Mouse (Mus musculus): ENCODE results near the gene Afap1. TPM values are rescaled to one million over a fixed set of nuclear protein-coding genes. Genes with fewer than 3 reads are reported as not detected.

Afap1 gene
- total and polyA plus RNA-seq, 3 experiments = 11.5 to 20.6 (median 18.7) TPM

- DNase-seq = peak; percentile 77 to 83
- Histone ChIP-seq H3K27ac (peak overlapping the region; percentile 93), H3K36me3 (ENCODE audit: control insufficient read depth, insufficient read depth, low read length) (peaks cover 7% of the 10 kb centered on the region), H3K79me2 (replicated peaks; ENCODE audit: control insufficient read depth, insufficient read depth, low read length) (peaks cover 1% of the 10 kb centered on the region; the same call in 1 of the 2 replicates), H3K4me1 (ENCODE audit: control insufficient read depth, insufficient read depth, low read length) (peaks cover 20% of the 10 kb centered on the region), H3K4me3 (peak overlapping the region; percentile 82), H3K27me3 (ENCODE audit: control insufficient read depth, insufficient read depth, low read length) (no peaks in the 10 kb centered on the region), H3K9ac (ENCODE audit: low read depth, low read length) (peak overlapping the region; percentile 94)
- TF ChIP-seq EP300 (IDR thresholded peaks at IDR 0.05; ENCODE audit: insufficient read depth, low read depth, low read length) = 0 out of 2 replicates have a peak, but pooled peaks have one; percentile 7
- TF ChIP-seq CTCF (IDR thresholded peaks at IDR 0.05) = peak; percentile 81
- peak; percentile 23; the same call in 1 of the 2 replicates for TF ChIP-seq POLR2A (IDR thresholded peaks at IDR 0.05; ENCODE audit: insufficient read depth, low read depth, low read length)
- intact Hi-C loops (cut with DNase I) = loop anchor here (1.0 to 2.0 kb wide), 2 partner anchors 14 to 27 kb away; no protein-coding TSS in a partner anchor
- under 1% methylated on average over 21 of the region's 21 CpGs for WGBS
These were observed 714 bp downstream of the Afap1 start for GRCm38 (mm10) chr5:35893805-35894260.

- Histone ChIP-seq H3K36me3 (ENCODE audit: control insufficient read depth, insufficient read depth, low read length) (peaks cover 7% of the 10 kb centered on the region), H3K27ac (peak overlapping the region; percentile 93), H3K4me1 (ENCODE audit: control insufficient read depth, insufficient read depth, low read length) (peaks cover 20% of the 10 kb centered on the region), H3K9ac (ENCODE audit: low read depth, low read length) (peak overlapping the region; percentile 94), H3K79me2 (replicated peaks; ENCODE audit: control insufficient read depth, insufficient read depth, low read length) (peaks cover 1% of the 10 kb centered on the region; the same call in 1 of the 2 replicates), H3K4me3 (peak overlapping the region; percentile 82), H3K27me3 (ENCODE audit: control insufficient read depth, insufficient read depth, low read length) (no peaks in the 10 kb centered on the region)
- TF ChIP-seq EP300 (IDR thresholded peaks at IDR 0.05; ENCODE audit: insufficient read depth, low read depth, low read length) = no peak
- no peak for TF ChIP-seq POLR2A (IDR thresholded peaks at IDR 0.05; ENCODE audit: insufficient read depth, low read depth, low read length)
- no peak for TF ChIP-seq CTCF (IDR thresholded peaks at IDR 0.05)
- intact Hi-C loops (cut with DNase I) = loop anchor here (1.0 to 2.0 kb wide), 2 partner anchors 14 to 26 kb away; no protein-coding TSS in a partner anchor
- 4% methylated on average over 30 of the region's 30 CpGs for WGBS
- peak; percentile 63 to 69 for DNase-seq
These were observed 1.4 kb downstream of the Afap1 start for GRCm38 (mm10) chr5:35894295-35895047.

- peaks cover 7% of the 10 kb centered on the region for H3K36me3 ChIP-seq (ENCODE audit: control insufficient read depth, insufficient read depth, low read length)
- H3K4me1 ChIP-seq (ENCODE audit: control insufficient read depth, insufficient read depth, low read length) = peaks cover 30% of the 10 kb centered on the region
- WGBS = 75% methylated on average over 4 of the region's 4 CpGs
- intact Hi-C loops (cut with DNase I) = loop anchor here (2.0 kb wide), 1 partner anchor 25 kb away; no protein-coding TSS in a partner anchor
- H3K27ac ChIP-seq = no peak overlapping the region
- no peak for DNase-seq
- no peak overlapping the region for H3K9ac ChIP-seq (ENCODE audit: low read depth, low read length)
- H3K79me2 ChIP-seq (replicated peaks; ENCODE audit: control insufficient read depth, insufficient read depth, low read length) = peaks cover 2% of the 10 kb centered on the region
- H3K27me3 ChIP-seq (ENCODE audit: control insufficient read depth, insufficient read depth, low read length) = no peaks in the 10 kb centered on the region
- no peak for TF ChIP-seq CTCF (IDR thresholded peaks at IDR 0.05)
- no peak for TF ChIP-seq POLR2A (IDR thresholded peaks at IDR 0.05; ENCODE audit: insufficient read depth, low read depth, low read length)
- no peak for TF ChIP-seq EP300 (IDR thresholded peaks at IDR 0.05; ENCODE audit: insufficient read depth, low read depth, low read length)
- no peak overlapping the region for H3K4me3 ChIP-seq
These were observed 2.8 kb downstream of the Afap1 start for GRCm38 (mm10) chr5:35895926-35896325.

- Histone ChIP-seq H3K79me2 (replicated peaks; ENCODE audit: control insufficient read depth, insufficient read depth, low read length) (peaks cover 4% of the 10 kb centered on the region), H3K9ac (ENCODE audit: low read depth, low read length) (no peak overlapping the region), H3K36me3 (ENCODE audit: control insufficient read depth, insufficient read depth, low read length) (peaks cover 9% of the 10 kb centered on the region), H3K4me3 (no peak overlapping the region), H3K27ac (no peak overlapping the region; the same call in 1 of the 2 replicates), H3K27me3 (ENCODE audit: control insufficient read depth, insufficient read depth, low read length) (no peaks in the 10 kb centered on the region), H3K4me1 (ENCODE audit: control insufficient read depth, insufficient read depth, low read length) (peaks cover 34% of the 10 kb centered on the region)
- no peak for TF ChIP-seq CTCF (IDR thresholded peaks at IDR 0.05)
- no peak for TF ChIP-seq POLR2A (IDR thresholded peaks at IDR 0.05; ENCODE audit: insufficient read depth, low read depth, low read length)
- TF ChIP-seq EP300 (IDR thresholded peaks at IDR 0.05; ENCODE audit: insufficient read depth, low read depth, low read length) = no peak
- DNase-seq = no peak
- 80% methylated on average over 4 of the region's 4 CpGs for WGBS
- intact Hi-C loops (cut with DNase I) = no loop called here
These were observed 3.4 kb downstream of the Afap1 start for GRCm38 (mm10) chr5:35896556-35896955.

GRCm38 (mm10) chr5:35897147-35897546, 4.0 kb downstream of the Afap1 start:
- WGBS = 53% methylated on average over 4 of the region's 4 CpGs
- H3K36me3 ChIP-seq (ENCODE audit: control insufficient read depth, insufficient read depth, low read length) = peaks cover 9% of the 10 kb centered on the region
- no peak overlapping the region for H3K9ac ChIP-seq (ENCODE audit: low read depth, low read length)
- H3K79me2 ChIP-seq (replicated peaks; ENCODE audit: control insufficient read depth, insufficient read depth, low read length) = peaks cover 4% of the 10 kb centered on the region
- intact Hi-C loops (cut with DNase I) = no loop called here
- H3K27ac ChIP-seq = peak overlapping the region; percentile 3; the same call in 1 of the 2 replicates
- no peak for DNase-seq
- TF ChIP-seq EP300 (IDR thresholded peaks at IDR 0.05; ENCODE audit: insufficient read depth, low read depth, low read length) (no peak), POLR2A (IDR thresholded peaks at IDR 0.05; ENCODE audit: insufficient read depth, low read depth, low read length) (no peak), CTCF (IDR thresholded peaks at IDR 0.05) (no peak)
- peaks cover 34% of the 10 kb centered on the region for H3K4me1 ChIP-seq (ENCODE audit: control insufficient read depth, insufficient read depth, low read length)
- no peak overlapping the region for H3K4me3 ChIP-seq
- no peaks in the 10 kb centered on the region for H3K27me3 ChIP-seq (ENCODE audit: control insufficient read depth, insufficient read depth, low read length)

- TF ChIP-seq POLR2A (IDR thresholded peaks at IDR 0.05; ENCODE audit: insufficient read depth, low read depth, low read length) = no peak
- no peak for TF ChIP-seq CTCF (IDR thresholded peaks at IDR 0.05)
- no peak for TF ChIP-seq EP300 (IDR thresholded peaks at IDR 0.05; ENCODE audit: insufficient read depth, low read depth, low read length)
- Histone ChIP-seq H3K27ac (peak overlapping the region; percentile 8), H3K79me2 (replicated peaks; ENCODE audit: control insufficient read depth, insufficient read depth, low read length) (peaks cover 4% of the 10 kb centered on the region), H3K4me3 (no peak overlapping the region), H3K36me3 (ENCODE audit: control insufficient read depth, insufficient read depth, low read length) (peaks cover 9% of the 10 kb centered on the region), H3K4me1 (ENCODE audit: control insufficient read depth, insufficient read depth, low read length) (peaks cover 34% of the 10 kb centered on the region), H3K9ac (ENCODE audit: low read depth, low read length) (no peak overlapping the region), H3K27me3 (ENCODE audit: control insufficient read depth, insufficient read depth, low read length) (no peaks in the 10 kb centered on the region)
- DNase-seq = peak in 1 of 2 experiments; percentile 33
- WGBS = 23% methylated on average over 4 of the region's 4 CpGs
- intact Hi-C loops (cut with DNase I) = no loop called here
These were observed 5.0 kb downstream of the Afap1 start for GRCm38 (mm10) chr5:35898114-35898513.

Data from heart, adult 2 months (tissue).